Mouse (Mus musculus): Measurements from ENCODE around the gene Rnf150. TPM values are rescaled to one million over a fixed set of nuclear protein-coding genes. Genes with fewer than 3 reads are reported as not detected.

Gene Rnf150
- polyA plus RNA-seq, 1 experiment: 1.5 TPM

- Histone ChIP-seq H3K36me3 (ENCODE audit: control insufficient read depth, insufficient read depth, low read length) (no peaks in the 10 kb centered on the region), H3K27ac (ENCODE audit: control insufficient read depth, insufficient read depth, low read length) (no peak overlapping the region), H3K4me1 (replicated peaks; ENCODE audit: control insufficient read depth, insufficient read depth, low read length) (no peaks in the 10 kb centered on the region), H3K27me3 (ENCODE audit: control insufficient read depth, insufficient read depth, low read length) (no peaks in the 10 kb centered on the region), H3K4me3 (ENCODE audit: control insufficient read depth, insufficient read depth, low read length) (no peak overlapping the region)
- TF ChIP-seq POLR2A (IDR thresholded peaks at IDR 0.05; ENCODE audit: control insufficient read depth, extremely low read depth, insufficient read depth, low read length, poor library complexity): no peak
- TF ChIP-seq CTCF (IDR thresholded peaks at IDR 0.05; ENCODE audit: borderline replicate concordance, control insufficient read depth, extremely low read depth, insufficient read depth, low read length, poor library complexity): no peak
- no peak for DNase-seq
- 65% methylated on average over 2 of the region's 2 CpGs for WGBS
Observed at GRCm38 (mm10) chr8:82964537-82964936, 101.4 kb downstream of the Rnf150 start.

GRCm38 (mm10) chr8:82967879-82968678 lies 104.9 kb downstream of the Rnf150 start:
- Histone ChIP-seq H3K4me1 (replicated peaks; ENCODE audit: control insufficient read depth, insufficient read depth, low read length) (no peaks in the 10 kb centered on the region), H3K27ac (ENCODE audit: control insufficient read depth, insufficient read depth, low read length) (no peak overlapping the region), H3K4me3 (ENCODE audit: control insufficient read depth, insufficient read depth, low read length) (no peak overlapping the region), H3K27me3 (ENCODE audit: control insufficient read depth, insufficient read depth, low read length) (no peaks in the 10 kb centered on the region), H3K36me3 (ENCODE audit: control insufficient read depth, insufficient read depth, low read length) (no peaks in the 10 kb centered on the region)
- whole genome bisulfite sequencing: 91% methylated on average over 8 of the region's 8 CpGs
- DNase-seq: no peak
- TF ChIP-seq POLR2A (IDR thresholded peaks at IDR 0.05; ENCODE audit: control insufficient read depth, extremely low read depth, insufficient read depth, low read length, poor library complexity) (no peak), CTCF (IDR thresholded peaks at IDR 0.05; ENCODE audit: borderline replicate concordance, control insufficient read depth, extremely low read depth, insufficient read depth, low read length, poor library complexity) (no peak)

GRCm38 (mm10) chr8:82969967-82970366 lies 106.8 kb downstream of the Rnf150 start:
- no peaks in the 10 kb centered on the region for H3K4me1 ChIP-seq (replicated peaks; ENCODE audit: control insufficient read depth, insufficient read depth, low read length)
- H3K36me3 ChIP-seq (ENCODE audit: control insufficient read depth, insufficient read depth, low read length): no peaks in the 10 kb centered on the region
- no peak overlapping the region for H3K4me3 ChIP-seq (ENCODE audit: control insufficient read depth, insufficient read depth, low read length)
- no peak for DNase-seq
- H3K27me3 ChIP-seq (ENCODE audit: control insufficient read depth, insufficient read depth, low read length): no peaks in the 10 kb centered on the region
- no peak overlapping the region for H3K27ac ChIP-seq (ENCODE audit: control insufficient read depth, insufficient read depth, low read length)
- 82% methylated on average over 3 of the region's 3 CpGs for WGBS
- TF ChIP-seq CTCF (IDR thresholded peaks at IDR 0.05; ENCODE audit: borderline replicate concordance, control insufficient read depth, extremely low read depth, insufficient read depth, low read length, poor library complexity) (no peak), POLR2A (IDR thresholded peaks at IDR 0.05; ENCODE audit: control insufficient read depth, extremely low read depth, insufficient read depth, low read length, poor library complexity) (no peak)

- no peaks in the 10 kb centered on the region for H3K36me3 ChIP-seq (ENCODE audit: control insufficient read depth, insufficient read depth, low read length)
- no peak overlapping the region for H3K4me3 ChIP-seq (ENCODE audit: control insufficient read depth, insufficient read depth, low read length)
- H3K27me3 ChIP-seq (ENCODE audit: control insufficient read depth, insufficient read depth, low read length): no peaks in the 10 kb centered on the region
- DNase-seq: no peak
- WGBS: 67% methylated on average over 3 of the region's 3 CpGs
- H3K27ac ChIP-seq (ENCODE audit: control insufficient read depth, insufficient read depth, low read length): no peak overlapping the region
- no peak for TF ChIP-seq CTCF (IDR thresholded peaks at IDR 0.05; ENCODE audit: borderline replicate concordance, control insufficient read depth, extremely low read depth, insufficient read depth, low read length, poor library complexity)
- no peak for TF ChIP-seq POLR2A (IDR thresholded peaks at IDR 0.05; ENCODE audit: control insufficient read depth, extremely low read depth, insufficient read depth, low read length, poor library complexity)
- H3K4me1 ChIP-seq (replicated peaks; ENCODE audit: control insufficient read depth, insufficient read depth, low read length): no peaks in the 10 kb centered on the region
Observed at GRCm38 (mm10) chr8:82972812-82973211, 109.7 kb downstream of the Rnf150 start.

- DNase-seq: no peak
- Histone ChIP-seq H3K4me3 (ENCODE audit: control insufficient read depth, insufficient read depth, low read length) (no peak overlapping the region), H3K27me3 (ENCODE audit: control insufficient read depth, insufficient read depth, low read length) (no peaks in the 10 kb centered on the region), H3K4me1 (replicated peaks; ENCODE audit: control insufficient read depth, insufficient read depth, low read length) (no peaks in the 10 kb centered on the region), H3K27ac (ENCODE audit: control insufficient read depth, insufficient read depth, low read length) (no peak overlapping the region), H3K36me3 (ENCODE audit: control insufficient read depth, insufficient read depth, low read length) (no peaks in the 10 kb centered on the region)
- no peak for TF ChIP-seq POLR2A (IDR thresholded peaks at IDR 0.05; ENCODE audit: control insufficient read depth, extremely low read depth, insufficient read depth, low read length, poor library complexity)
- no peak for TF ChIP-seq CTCF (IDR thresholded peaks at IDR 0.05; ENCODE audit: borderline replicate concordance, control insufficient read depth, extremely low read depth, insufficient read depth, low read length, poor library complexity)
- 50% methylated on average over 4 of the region's 4 CpGs for WGBS
Observed at GRCm38 (mm10) chr8:82973331-82973730, 110.2 kb downstream of the Rnf150 start.

- H3K4me3 ChIP-seq (ENCODE audit: control insufficient read depth, insufficient read depth, low read length): no peak overlapping the region
- DNase-seq: no peak
- 92% methylated on average over 4 of the region's 4 CpGs for whole genome bisulfite sequencing
- no peaks in the 10 kb centered on the region for H3K36me3 ChIP-seq (ENCODE audit: control insufficient read depth, insufficient read depth, low read length)
- no peaks in the 10 kb centered on the region for H3K27me3 ChIP-seq (ENCODE audit: control insufficient read depth, insufficient read depth, low read length)
- H3K27ac ChIP-seq (ENCODE audit: control insufficient read depth, insufficient read depth, low read length): no peak overlapping the region
- TF ChIP-seq CTCF (IDR thresholded peaks at IDR 0.05; ENCODE audit: borderline replicate concordance, control insufficient read depth, extremely low read depth, insufficient read depth, low read length, poor library complexity) (no peak), POLR2A (IDR thresholded peaks at IDR 0.05; ENCODE audit: control insufficient read depth, extremely low read depth, insufficient read depth, low read length, poor library complexity) (no peak)
- no peaks in the 10 kb centered on the region for H3K4me1 ChIP-seq (replicated peaks; ENCODE audit: control insufficient read depth, insufficient read depth, low read length)
Observed at GRCm38 (mm10) chr8:82981244-82981855, 118.2 kb downstream of the Rnf150 start.
